Mouse (Mus musculus) frontal cortex, adult 2 months (tissue): ENCODE results near the gene Tmem170. TPM values are rescaled to one million over a fixed set of nuclear protein-coding genes. Genes with fewer than 3 reads are reported as not detected.
"Not testable (repeated sequence)": the region's sequence is repeated elsewhere in the genome, so short reads cannot be mapped to it uniquely, and the experiment has no call there.

Source experiments
- DNase-seq, 2 experiments: peaks; one replicate each; pipeline ENCODE4 v3.0.0; 2022; ENCODE audit warnings: low spot score in 1 of 2; ENCODE audit errors: extremely low spot score in 1 of 2
- polyA plus RNA-seq: library from polyadenylated mRNA; depleted of rRNA; stranded (reverse); fragments of >200 nt; gene quantifications from 2 replicates; pipeline ENCODE4 v1.2.3, GENCODE M21; 2012

The Tmem170 gene
- polyA plus RNA-seq, 1 experiment, result 3.8 TPM

DNA sequence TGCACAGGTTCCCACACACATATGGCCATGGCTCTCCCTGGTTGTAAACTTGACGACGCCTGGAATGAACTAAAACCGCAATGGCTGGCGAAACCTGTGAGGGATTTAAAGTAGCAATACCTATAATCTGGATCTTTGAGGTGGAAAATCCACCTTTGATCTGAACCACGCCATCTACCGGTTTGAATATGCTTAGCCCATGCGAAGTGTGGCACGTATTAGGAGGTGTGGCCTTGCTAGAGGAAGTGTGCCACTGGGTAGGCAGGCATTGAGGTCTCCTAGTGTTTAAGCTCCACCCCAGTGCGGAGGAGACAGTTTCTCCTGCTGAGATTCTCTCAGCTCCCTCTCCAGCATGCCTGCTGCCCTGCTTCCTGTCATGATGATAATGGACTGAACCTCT, 1.2 kb upstream of the Tmem170 start:
- DNase-seq, result no peak

DNA sequence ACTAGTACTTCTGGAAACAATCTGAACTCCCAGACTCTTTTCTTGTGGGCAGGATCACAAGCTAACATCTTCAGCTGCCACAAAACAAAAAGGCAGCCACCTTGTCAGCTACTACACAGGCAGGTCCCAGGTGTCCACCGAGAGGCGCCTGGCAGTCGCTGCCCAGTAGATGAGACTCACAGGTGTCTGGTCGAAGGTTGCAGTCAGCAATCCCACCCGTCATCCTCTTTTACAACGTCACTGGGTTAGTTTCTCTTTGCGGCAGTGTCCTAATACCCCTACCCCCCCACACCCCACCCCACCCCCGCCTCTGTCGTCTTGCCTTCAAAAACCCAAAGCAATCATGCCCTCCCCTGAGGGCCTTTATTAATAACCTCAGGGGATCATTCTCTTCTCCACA, 792 bp downstream of the Tmem170 start:
- no peak for DNase-seq

DNA sequence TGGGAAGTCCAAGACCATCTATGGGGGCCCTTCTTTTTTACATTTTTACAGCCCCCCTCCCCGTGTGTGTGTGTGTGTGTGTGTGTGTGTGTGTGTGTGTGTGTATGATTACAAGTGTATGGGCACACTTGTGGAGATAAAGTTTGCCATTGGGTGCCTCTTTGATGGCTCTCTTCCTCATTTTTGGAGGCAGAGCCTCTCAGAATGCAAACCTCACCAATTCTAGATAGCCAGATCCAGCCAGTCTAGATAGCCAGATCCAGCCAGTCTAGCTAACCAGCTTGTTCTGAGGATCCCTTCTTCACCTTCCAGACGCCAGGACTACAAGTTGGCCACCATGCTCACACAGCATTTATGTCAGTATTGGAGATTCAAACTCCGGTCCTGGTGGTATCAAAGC, 5.3 kb downstream of the Tmem170 start:
- no peak for DNase-seq

DNA sequence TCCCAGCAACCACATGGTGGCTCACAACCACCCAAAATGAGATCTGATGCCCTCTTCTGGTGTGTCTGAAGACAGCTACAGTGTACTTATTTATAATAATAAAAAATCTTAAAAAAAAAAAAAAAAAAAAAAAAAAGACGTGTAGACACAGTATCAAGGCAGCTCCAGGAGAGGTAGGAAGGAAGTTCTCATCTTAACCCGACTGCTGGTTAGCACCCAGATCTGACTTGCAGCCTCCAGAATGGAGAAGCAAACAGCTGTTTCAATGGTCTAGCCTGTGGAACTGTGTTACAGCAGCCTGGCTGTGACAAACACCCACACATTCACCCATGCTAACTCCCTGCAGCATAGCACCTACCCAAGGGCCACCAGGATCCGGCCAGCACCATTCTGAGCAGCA, 6.2 kb downstream of the Tmem170 start:
- no peak for DNase-seq

DNA sequence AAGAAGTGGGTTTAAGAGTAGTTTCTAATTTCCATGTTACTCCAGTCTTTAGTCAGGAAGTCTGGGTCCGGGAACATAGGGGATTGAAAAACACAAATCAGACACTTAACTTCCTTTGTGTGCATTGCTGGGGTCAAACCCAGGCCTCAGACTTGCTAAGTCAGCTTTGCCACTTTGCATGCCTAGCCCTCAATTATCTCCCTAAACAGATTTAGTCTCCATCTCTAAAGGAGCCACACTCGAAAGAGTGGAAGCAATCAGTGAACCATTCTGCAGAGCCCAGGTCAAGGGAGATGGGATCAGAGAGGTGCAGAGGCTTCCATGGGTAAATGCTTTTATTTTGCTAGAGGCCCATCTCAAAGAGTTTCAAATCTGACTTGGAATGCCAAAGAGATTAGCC, 7.9 kb downstream of the Tmem170 start:
- DNase-seq, result no peak

DNA sequence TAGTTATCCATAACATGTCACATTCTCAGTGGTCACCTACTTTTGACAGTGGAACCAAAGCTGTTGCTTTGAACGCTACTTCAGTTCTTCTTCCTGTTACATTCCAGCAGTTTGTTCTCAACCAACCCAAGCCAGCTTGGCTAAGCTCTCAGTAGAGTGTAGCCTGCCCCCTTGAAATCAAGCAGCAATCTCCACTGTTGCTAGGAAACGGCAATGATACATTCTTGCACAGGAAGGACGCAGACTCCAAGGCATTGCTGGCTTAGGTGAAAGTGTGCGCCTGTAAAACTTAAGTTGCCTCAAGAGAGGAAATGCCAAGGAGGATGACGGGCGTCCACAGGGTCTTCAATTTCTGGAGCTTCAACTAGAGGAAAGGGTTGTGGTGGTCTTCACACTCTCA, 10.7 kb downstream of the Tmem170 start:
- DNase-seq, result no peak

DNA sequence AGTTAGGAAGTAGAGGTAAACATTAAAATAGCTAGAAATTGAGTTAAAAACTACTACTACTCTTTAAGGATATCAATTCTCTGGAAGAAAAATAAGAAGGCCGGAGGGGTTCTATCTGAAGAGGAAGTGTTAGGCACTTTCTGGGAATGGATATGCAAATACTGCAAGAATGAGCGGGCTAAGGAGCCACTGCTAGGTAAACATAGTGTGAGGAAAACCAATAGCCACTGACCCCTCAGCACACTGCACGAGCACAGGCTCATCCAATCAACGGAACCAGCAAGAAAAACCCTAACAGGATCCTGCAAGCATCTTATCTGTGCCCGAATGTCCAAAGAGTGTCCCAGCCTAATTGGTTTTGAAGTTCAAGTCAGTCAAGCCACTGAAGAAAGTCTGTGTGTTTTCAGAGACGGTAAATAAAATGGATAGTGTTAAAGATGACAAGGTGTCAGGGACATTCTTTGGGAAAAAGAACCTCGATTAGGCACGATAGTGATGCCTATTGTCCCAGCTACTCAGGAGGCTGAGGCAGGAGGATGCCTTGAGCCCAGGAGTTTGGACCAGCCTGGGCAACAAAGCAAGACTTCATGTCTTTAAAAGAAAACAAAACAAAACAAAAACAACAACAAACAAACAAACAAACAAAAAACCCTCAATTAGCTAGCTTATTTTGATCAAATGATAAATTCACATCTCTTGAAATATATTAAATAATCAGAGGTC, 11.3 kb downstream of the Tmem170 start:
- no peak for DNase-seq

DNA sequence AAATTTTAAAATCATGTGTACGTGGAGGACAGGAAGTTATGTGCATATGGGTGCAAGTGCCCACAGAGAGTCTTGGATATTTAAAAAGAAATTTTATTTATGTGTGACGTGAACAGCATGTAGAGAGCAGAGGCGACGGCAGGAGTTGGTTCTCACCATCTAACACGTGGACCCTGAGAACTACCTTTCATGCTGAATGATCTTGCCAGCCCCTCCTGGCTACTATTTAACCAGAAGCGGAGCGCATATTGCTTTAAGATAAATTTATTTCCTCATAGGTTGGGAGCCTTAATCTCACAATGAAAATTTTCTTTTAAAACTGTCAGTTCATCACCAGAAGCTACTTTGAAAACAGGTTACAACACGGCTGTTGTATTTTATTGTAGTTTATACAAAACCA, 11.9 kb downstream of the Tmem170 start:
- no peak for DNase-seq

DNA sequence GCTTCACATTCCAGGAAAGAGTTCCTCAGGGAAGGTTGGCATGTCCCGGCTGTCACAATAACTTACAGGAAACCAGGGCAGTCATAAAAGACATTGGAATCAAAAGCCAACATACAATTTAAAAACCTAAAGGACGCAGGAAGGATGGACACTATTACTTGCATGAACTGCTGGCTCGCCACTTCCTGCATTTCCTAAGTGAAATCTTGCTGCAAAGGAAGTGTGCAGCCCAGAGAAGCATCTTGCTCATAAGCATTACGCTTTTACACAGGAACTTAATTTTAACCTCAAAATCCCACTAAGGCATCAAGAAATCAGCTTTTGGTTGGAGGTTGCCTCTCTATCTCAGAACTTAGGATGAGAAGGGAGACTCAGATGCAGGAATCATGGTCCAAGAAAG, 13.3 kb downstream of the Tmem170 start:
- DNase-seq, result no peak

DNA sequence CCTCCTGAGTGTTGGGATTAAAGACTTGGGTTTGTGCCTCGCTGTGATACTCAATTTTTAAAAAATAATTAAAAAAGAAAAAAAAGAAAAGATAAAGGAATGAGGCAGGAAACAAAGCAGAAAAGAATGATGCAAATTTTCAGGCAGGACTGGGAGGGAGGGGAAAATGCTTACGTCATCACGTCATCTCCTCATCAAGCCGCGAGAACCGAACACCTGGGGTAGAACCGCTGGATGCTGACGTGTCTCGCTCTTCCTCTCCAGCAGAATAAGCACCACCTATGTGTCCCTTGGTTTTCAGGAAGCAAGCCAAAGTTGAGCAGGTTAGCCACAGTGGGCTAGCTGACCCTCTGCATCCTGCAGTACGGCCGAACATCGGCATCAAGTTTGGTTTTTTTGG, 20.6 kb downstream of the Tmem170 start:
- DNase-seq, result no peak

DNA sequence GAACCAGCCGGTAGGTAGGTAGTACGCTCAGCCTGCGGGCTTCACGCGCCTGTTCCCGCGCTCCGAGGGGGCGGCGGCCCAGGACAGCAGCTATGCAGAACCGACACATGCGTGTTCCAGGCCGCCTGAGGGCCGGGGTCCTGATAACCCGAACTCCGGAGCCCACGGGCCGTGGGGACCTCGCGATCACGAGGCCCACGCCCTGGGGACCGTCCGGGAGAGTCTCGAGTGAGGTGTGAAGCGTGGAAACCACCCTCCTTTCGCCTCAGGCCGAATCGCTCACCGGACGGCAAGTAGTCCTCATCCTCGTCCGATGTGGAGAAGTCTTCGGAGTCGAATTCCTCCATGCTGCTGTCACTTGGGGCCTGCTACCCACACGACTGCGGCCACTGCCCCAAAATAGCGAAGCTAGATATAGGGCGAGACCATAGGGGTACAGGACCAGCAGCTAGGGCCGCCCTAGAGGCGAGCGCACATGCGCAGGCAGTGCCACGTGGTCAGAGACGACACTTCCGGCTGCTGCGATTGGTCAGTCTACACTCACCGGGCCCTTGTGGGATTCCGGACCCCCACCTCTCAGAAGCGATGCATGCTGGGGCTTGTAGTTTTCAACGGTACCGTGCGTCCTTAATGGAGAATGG, 22.6 kb downstream of the Tmem170 start, which contains the start of gene Cfdp1:
Gene Cfdp1 (minus strand): TSS at position 431 of the 641 bp plus-strand sequence.
- DNase-seq, result peak; percentile 96 to 97

DNA sequence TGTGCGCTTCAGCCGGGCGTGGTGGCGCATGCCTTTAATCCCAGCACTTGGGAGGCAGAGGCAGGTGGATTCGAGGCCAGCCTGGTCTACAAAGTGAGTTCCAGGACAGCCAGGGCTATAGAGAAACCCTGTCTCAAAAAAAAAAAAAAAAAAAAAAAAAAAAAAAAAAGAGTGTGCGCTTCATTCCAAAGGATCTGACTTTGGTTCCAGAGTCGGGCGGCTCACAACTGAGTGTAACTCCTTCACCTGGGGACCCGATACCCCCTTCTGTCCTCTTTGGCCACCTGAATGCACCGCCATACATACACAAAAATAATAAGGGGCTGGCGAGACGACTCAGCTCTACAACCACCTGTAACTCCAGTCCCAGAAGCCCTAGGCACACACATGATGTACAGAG, 23.3 kb downstream of the Tmem170 start:
- not testable (repeated sequence) for DNase-seq

DNA sequence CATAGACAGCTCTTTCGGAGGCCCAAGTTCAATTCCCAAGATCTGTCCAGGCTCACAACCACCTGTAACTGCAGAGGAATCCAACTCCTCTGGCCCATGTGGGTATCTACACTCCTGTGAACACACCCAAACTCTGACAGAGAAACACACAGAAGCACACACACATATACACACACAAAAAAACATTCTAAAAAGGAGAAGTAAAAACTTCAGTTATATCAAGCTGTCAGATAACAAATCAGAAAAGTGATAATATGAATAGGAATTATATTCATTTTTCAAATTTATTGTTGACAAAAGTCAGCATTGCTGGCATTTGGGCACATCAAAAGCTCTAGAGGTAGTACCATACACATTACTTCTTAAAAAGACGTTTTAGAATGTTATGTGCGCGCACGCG, 29.8 kb downstream of the Tmem170 start:
- DNase-seq, result no peak

DNA sequence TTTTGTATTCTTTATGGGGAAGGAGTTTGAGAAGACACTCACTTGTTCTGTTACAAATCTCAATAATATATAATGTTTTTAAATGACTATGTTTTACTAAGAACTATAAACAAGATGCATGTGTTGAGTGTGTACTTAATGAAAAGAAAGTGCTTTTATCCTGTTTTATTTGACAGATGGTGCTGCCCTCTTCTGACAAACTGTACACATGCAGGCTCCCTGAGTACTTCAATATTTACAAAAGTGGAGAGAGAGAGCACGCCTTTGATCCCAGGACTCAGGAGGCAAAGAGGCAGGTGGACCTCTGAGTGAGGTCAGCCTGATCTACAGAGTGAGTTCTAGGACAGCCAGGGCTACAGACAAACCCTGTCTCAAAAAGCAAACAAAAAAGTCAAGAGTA, 41.0 kb downstream of the Tmem170 start:
- DNase-seq, result peak in 1 of 2 experiments; percentile 33

DNA sequence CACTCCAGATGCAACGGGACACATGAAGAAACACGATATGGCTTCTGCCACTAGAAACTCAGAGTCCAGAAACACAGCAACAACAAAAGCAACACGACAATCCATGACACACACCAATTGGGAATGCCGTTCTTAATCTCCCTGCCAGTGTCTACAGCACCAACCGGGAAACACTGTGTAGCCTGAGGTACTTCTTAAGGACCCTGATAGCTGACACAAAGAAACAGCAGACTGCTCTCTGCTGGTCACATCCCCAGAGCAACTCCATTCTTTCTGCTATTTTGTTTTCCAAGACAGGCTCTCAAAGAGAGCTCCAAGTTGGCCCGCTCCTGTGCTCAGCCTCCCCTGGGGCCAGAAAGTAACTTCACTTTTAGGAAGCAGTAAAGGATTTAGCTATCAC, 42.5 kb downstream of the Tmem170 start:
- no peak for DNase-seq

DNA sequence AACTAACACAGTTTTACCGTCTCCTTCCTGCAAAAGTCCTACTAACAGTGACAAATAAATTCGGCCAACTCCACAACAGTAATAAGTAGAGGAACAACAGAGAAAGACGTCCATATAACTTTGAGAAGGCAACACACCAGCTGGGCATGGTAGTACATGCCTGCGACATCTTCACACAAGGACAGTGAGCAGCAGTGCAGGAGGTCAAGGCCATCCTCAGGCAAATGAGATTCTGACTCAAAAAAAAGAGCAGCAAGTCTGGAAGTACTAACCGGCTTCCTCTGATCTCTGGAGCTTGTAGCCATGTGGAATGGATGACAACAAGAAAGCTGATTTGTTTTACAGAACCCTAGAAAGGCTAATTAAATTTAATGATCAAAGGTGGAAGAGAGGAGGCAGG, 43.6 kb downstream of the Tmem170 start:
- DNase-seq, result no peak

DNA sequence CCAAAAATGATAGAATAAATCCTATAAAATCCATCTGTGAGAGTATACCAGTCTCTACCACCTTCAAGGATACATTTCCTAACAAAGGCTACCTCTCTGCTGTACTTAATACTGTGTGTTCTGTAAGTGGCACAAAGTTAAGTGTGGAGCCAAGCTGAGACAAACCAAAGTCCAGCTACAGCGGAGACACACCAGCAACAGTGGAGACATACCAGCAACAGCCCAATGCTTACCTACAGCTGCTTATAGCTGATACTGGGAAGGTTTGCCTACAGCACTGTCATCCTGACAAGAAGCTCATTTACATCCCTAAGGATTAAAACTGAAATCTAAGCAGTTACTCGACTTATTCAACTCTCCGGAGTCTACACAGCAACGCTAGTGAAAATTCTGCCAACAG, 44.6 kb downstream of the Tmem170 start:
- no peak for DNase-seq

DNA sequence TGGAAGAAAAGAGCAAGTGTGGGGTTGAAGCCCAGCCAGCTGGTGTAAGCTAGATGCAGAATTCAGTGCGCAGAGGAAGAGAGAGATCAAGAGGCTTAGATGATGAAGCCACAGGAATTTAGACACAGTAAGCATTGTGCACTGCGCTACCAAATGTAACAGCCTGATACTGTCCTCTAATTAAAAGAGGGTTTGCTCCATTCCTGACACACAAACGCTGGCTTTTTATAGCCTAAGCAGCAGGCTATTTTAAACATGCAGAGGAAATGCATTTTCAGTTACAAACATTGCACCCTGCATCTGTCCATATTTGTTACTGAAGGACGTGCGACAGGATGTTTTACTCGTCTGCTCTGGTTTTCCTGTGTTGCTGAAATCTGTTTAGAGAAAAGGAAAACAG, 48.0 kb downstream of the Tmem170 start:
- peak in 1 of 2 experiments; percentile 33 for DNase-seq

DNA sequence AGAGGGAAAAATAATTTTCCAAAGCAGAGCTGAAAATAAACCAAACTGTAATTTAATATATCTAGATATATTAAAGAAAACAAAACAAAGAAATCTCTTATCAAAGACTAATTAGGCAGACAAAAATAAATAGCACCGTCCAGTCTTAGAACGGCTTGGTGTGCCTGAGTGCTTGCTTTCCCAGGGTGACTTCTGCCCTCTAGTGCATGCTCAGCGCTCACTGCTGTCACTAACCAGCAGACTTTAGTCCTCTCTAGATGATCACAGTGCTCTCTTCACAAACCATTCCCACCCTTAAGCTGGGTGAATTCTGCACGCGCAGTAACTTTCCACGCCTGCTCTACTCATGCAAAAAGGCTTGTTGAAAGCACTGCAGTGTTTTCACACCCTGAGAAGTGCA, 51.3 kb downstream of the Tmem170 start:
- DNase-seq, result peak in 1 of 2 experiments; percentile 30

DNA sequence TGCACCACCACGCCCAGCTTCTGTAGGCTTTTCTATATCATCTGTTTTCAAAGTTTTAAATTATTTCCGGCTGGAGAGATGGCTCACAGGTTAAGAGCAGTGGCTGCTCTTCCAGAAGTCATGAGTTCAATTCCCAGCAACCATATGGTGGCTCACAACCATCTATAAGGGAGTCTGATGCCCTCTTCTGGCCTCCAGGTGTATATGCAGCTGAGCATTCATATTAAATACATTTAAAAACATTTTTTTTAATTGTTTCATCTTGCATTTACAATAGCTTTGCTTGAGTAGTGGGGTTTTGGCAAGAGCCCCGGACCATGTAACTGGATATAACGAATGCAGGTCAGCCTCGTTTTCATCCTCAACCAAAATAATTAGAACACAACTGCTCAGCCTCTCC, 52.2 kb downstream of the Tmem170 start:
- no peak for DNase-seq

DNA sequence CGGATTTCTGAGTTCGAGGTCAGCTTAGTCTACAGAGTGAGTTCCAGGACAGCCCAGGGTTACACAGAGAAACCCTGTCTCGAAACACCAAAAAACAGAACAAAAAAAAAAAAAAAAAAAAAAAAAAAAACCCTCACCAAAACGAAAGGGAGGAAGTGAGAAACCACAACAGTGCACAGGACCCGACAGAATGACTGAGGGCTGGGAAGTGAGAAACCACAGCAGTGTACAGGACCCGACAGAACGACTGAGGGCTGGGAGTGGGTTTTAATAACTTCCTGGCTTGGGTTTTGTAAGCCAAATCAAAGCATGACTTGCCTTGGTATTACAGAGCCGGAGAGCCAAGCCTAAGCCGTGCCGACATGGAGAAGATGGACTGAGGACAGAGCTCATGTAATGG, 55.4 kb downstream of the Tmem170 start:
- no peak for DNase-seq

DNA sequence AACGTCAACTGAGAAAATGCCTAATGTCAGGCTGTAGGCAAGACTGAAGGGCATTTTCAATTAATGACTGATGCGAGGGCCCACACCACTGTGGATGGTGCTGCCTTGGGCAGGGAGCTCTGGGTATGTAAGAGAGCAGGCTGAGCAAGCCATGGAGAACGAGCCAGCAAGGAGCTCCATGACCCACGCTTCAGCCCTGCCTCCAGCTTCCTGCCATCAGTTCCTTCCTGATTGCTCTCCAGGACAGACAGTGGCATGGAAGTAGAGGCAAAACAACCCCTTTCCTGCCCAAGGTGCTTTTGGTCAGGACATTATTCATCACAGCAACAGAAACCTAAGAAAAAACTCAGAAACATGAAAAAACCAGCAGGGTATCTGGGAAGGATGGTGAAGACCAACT, 55.9 kb downstream of the Tmem170 start:
- DNase-seq, result no peak
